Mouse (Mus musculus) adrenal gland, adult 18-20 months (tissue): ENCODE results near the gene Pkn3. TPM values are rescaled to one million over a fixed set of nuclear protein-coding genes. Genes with fewer than 3 reads are reported as not detected.
"Not testable (repeated sequence)": the region's sequence is repeated elsewhere in the genome, so short reads cannot be mapped to it uniquely, and the experiment has no call there.

Source experiments
- DNase-seq, 2 experiments: peaks; one replicate each; pipeline ENCODE4 v3.0.0; 2021 to 2022; ENCODE audit warnings: low spot score in 2 of 2
- total RNA-seq, 2 experiments: library from RNA; stranded (reverse); gene quantifications; 1 replicate in 1 of 2; 2 replicates in 1 of 2; pipeline ENCODE4 v1.2.3; 2021

Pkn3 gene
- total RNA-seq, 2 experiments from 2014 or later: 5.6 to 6.2 TPM

DNA sequence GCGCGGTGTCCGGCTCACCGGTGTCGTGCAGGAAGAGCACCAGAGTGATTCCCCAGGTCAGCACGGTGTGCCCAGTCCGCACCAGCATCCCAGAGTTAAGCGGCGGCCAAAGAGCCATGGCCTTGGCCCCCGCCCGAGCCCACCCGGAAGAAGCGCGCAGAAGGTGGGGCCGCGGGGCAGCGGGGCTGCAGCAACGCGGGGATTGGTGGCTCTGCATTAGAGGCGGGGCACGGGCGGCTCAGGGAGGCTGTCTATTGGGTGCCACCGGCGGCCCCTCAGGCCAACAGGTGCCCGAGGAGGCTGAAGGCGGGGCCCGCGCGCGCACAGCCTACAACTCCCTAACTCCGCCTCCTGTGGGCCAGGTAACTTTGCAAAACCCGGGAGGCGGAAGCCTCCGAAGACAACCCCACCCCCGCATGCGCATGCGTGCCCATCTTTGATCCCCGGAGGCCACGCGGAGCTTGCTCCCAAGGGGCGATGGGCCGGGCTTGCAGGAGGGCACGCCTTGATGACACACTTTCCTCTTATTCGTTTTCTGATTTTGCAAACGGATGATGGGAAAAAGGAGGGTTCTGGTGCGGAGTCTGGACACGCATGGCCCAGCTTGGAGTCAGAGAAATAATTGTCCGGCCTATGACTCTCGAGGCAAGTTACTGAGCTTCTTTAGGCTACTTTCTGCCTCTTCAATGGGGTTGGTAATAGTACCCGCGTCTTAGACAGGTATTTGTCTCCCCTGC is 16.2 kb downstream of the Pkn3 start, which contains the start of gene Zdhhc12:
Zdhhc12 (minus strand) TSS at position 178 of the 737 bp plus-strand sequence.
- peak; percentile 87 to 90 for DNase-seq

DNA sequence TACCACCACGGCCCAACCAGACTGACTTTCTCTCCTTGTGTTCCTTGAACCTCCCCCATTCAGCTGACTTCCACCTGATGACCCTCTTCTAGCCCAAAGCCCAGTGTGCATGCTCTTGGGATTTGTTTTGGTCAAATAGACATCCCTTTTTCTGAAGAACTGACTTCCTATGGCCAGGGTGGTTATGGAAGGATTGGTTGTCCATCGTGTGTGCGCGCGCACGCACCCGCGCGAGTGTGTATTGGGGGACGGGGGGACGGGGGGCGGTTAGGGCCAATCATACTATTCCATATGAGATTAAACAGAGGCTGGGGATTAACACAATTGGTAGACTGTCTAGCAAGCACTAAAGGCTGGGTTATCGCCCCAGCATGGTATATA is 16.7 kb downstream of the Pkn3 start:
- no peak for DNase-seq

DNA sequence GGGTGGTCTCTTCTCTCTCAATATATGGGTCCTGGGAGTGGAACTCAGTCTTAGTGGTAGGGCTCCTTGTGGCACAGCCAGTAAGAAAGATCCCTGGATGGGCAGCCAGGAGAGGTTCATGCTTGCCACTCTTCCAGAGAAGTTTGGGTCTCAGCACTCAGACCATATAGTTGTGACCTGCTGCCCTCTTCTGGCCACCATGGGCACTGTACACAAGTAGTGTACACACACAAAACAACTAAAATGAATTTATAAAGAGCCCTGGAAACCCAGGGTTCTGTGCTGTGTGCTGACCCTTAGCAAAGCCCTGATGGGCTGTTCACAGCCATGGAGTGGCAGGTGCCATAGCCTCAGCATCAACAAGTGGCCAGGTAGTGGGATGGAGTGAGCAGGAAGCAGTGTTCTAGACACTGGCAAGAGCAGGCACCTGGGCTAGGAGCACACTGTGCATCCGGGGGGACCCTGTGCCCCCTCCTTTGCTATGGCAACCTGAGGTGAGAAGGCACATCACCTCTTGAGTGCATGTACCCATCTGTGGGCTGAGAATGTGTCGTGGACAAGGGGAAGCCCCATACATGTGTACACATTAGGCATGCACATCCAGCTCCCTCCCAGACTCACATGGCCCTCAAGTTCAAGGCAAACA is 18.5 kb downstream of the Pkn3 start:
- DNase-seq: peak; percentile 52 to 63

DNA sequence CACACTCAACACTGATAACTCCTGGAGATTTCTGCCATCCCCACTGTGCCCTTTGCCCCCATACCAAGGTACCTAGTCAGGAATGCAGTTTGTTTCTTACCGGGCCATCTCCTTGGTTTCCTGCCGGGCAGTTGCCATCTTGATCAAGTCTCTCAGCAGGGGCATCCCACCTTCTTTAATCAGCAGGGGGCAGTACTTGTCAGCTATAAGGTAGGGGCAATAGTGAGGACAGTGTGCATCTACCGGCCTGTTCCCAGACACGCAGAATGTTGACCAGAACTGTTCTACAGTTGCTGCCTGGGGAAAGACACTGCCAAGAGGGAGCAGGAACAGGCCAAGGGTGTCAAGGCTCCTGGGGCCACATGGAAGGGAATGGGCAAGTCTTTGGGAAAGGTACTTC is 22.7 kb downstream of the Pkn3 start:
- no peak for DNase-seq

DNA sequence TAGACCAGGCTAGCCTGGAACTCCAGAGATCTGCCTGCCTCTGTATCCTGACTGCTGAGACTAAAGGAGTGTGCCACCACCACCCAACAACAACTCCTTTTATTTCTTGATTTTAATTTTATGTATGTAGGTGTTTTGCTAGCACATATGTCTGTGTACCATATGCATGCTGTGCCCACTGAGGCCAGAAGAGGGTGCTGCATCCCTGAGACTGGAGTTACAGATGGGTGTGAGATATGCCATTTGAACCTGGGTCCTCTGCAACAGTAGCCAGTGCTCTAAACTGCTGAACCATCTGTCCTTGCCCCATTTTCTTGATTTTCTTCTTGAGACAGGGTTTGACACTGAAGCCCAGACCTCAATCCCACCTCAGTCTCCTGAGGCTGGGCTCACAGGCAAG is 28.9 kb downstream of the Pkn3 start:
- peak; percentile 33 to 42 for DNase-seq

DNA sequence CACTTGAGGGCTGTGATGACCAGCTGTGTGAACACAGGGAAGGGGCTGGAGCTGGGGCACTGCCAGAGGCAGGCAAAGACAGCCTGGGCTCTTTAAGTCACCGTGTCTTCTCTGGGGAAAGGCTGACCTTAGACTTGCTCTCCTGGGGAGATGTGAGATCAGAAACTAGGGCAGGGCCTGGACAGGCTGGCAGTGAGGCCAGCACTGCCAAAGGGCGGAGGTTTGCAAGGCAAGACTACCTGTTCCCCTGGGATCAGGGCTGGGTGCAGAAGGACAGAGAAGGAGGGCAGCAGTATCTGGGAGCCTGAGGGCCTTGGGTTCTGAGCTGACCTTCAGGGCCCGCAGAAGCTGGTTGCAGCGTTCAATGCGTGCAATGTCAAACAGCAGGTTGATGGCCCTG is 30.2 kb downstream of the Pkn3 start:
- DNase-seq: no peak

DNA sequence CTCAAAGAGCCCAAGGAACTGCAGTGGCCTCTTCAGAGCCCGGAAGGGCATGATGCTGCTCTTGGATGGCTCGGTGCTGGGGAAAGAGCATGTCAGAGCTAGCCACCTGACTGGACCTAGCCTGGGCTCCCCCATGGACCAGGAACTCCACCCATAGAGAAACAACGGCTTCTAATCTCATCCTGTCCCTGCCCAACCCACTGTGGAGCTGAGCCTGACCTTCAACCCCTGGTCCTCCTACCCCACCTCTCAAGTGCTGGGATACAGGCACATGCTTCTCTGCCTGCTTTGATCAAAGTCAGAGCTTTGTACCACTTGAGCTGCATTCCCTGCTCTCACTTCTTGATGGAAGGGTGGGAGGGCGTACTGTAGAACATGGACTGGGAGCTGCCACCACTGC is 30.8 kb downstream of the Pkn3 start:
- DNase-seq: no peak

DNA sequence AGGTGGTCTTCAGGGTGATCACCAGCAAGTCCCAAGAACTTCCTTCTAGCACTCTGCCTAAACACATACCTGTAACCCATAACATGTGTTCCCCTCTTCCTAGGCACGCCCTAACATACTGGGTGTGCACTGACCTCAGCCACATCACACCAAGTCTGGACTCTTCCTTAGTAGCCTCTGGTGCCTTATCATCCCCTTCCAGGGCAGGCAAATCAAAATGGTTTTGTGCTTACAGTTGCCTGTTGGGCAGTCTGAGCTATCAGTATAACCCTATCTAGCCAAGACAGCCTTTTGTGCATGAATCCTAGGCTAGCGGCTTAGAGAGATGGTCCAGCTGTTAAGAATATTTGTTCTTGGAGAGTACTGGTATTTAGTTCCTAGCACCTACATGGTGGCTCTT is 34.0 kb downstream of the Pkn3 start:
- DNase-seq: no peak

DNA sequence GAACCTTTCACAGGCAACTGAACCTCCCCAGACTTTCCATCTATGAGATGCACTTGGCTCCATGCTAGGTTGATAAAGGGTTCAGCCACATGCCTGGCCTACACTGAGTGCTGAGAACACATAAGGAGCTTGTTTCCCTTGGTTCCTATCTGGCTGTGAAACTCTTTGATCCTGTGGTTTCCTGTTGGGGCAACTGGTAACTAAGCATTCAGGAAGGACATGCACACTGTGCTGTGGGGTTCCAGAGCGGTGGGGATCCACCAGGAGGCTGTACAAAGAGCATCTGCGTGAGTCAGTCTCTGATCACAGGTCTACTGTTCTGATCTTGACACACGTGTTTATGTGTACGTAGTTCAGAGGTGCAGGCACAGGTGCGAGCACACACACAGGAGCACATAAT is 35.1 kb downstream of the Pkn3 start:
- DNase-seq: no peak

DNA sequence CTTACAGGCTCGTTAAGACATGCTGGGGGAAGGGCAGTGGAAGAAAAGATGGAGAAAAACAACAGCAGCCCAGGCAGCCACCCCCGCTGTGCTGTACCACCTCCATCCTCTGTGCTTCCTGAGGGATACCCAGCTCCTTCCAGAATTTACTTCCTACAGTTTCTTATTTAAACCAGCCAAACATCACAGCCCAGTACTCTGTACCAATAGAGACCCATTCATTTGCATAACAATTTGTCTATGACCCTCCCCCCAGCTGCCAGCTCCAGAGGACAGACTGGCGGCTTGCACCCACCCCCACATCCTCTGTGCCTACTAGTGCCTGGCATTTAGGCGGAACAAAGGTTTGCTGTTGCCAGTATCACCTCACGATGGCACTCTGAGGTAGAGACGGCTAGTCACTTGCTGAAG is 42.2 kb downstream of the Pkn3 start:
- no peak for DNase-seq

DNA sequence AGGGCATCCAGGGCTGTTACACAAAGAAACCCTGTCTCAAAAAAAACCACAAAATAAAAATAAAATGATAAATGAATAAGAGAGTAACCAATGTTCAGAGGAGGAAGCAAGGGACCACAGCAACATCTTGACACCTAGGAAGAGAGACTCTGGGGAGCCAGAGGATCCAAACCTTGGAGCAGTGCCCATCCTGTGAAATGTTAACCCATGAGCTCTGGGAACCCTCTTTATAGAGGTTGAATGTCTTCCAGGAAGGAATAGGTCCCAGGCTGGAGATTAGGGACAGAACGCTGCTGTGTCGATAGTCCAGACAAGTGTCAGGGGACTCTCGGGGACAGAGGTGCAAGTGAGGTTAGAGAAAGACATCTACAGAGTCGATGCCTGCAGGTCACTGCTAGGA is 42.8 kb downstream of the Pkn3 start:
- no peak for DNase-seq

DNA sequence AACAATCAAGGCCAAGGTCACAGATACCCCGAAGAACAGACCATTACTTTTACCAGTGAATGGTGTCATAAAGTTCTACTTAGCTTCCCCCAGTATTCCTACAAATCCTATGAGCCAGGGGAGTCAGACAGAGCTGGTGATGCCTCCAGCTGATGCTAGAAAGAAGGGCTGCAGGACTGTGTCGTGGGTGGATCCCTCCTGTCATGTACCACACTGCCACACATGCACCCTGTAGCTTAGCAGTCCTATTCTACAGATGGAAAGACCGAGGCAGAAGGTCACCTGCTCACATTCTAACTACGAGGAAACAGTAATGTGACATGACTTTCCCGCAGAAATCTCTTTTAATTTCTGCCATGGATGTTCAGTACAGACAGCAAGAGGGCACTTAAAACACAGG is 45.3 kb downstream of the Pkn3 start:
- no peak for DNase-seq

DNA sequence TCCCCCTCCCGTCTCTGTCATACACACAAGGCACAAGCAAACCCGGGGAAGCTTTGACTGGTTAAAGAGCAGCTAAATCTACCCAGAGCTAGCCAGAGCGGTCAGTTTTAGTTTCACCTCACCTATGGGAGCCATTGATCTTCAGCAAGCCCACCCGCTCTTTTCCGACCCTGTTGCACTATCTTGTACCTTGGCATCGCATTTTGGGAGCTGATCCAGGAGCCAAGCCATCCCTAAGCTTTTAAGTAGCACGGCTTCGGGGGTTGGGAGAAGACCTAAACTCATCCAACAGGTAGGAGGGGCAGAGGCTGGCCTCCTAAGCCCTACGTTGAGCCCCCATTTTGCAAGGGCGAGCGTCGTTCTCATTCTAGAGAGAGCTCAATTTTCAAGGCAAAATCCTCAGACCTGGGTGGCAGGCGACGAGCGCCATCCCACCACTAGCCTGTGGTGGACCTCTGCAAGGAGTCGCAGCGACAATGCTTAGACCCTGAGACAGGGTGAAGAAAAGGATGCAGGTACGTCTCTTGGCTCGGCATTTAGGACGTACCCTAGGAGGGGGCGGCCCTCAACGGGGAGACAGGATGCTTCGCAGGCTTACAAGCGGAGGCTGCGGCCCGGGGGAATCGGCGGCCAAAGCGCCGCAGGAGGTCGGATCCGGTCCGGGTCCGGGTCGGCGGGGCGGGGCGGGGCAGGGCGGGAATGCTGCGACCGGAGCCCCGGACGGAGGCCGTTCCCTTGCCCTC is 46.4 kb downstream of the Pkn3 start:
- no peak for DNase-seq

DNA sequence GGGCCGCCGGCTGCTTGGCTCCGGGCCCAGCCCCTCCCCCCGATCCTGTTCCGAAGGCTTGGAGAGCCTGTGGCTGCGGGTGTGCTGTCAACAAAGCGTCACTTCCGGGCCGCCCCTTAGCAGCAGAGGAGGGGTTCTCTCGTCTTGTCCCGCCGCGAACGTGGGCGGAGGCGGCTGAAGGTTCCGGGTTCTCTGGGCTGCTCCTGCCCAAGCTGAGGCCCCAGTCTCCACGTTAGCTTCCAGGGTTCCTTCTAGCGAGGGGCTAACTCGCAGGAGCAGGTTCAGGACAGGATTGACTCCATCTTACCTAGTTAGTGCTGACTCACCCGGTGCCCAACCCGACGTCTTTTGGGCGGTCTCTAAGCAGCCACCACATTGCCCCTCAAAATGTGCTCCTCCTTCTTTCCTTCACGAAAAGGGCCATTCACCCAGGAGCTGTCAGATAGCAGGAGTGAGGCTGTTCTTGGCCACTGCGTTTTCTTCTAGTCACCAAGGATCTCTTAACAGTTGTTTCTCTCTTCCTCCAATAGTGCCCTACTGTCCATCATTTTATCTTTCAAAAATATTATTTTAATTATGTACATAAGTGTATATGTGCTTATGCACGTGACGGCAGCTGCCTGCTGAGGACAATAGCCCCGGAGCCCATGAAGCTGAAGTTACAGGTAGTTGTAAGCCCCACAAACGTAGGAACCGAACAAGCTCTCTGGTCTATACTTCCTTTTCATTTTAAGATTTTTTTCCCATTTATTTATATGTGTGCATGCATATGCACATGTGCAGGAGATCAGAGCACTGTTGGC is 47.2 kb downstream of the Pkn3 start, which contains the start of gene Zer1:
Zer1 (minus strand) TSS at position 114 of the 803 bp plus-strand sequence.
- DNase-seq: peak; percentile 94 to 97

DNA sequence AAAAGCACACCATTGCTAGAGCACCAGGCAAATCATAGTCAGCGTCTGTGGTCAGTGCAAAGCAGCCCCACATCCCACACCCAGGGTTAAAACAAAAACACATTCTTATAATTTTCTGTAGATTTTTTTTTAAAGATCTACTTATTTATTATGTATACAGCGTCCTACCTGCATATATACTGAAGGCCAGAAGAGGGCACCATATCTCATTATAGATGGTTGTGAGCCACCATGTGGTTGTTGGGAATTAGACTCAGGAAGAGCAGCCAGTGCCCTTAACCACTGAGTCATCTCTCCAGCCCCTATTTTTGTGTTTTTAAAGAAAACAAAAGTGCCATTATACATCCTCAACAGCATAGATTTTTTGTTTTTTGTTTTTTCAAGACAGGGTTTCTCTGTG is 51.3 kb downstream of the Pkn3 start:
- DNase-seq: no peak

DNA sequence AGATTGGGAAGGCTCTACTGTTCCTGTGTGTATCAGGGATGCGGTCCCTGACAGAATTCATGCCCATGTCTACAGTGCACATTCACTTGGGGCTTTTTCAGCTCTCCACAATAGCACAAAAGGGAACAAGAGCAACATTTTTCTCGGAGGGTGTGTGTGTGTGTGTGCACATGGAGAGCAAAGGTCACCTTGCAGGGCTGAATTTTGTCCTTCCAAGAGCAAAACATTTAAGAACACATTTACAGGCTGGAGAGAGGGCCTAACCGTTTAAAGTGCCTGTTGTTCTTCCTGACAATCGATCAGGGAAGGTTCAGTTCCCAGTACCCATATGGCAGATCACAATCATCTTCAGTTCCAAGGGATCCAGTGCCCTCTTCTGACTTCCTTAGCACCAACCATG is 52.7 kb downstream of the Pkn3 start:
- DNase-seq: no peak

DNA sequence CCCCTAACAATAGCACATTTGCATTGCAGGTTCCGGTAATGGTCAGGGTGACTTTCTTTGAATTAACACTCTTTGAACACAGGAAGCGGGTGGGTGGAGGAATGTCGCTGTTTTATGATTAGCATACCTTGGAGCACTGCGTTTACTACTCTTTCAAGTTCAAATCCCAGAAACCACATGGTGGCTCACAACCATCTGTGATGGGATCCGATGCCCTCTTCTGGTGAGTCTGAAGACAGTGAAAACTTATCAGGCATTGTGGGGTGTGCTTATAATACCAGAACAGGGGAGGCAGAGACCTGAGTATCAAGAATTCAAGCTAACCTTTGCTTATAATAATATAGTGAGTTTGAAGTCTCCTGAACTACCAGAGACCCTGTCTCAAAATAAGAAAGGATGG is 53.8 kb downstream of the Pkn3 start:
- DNase-seq: not testable (repeated sequence)

DNA sequence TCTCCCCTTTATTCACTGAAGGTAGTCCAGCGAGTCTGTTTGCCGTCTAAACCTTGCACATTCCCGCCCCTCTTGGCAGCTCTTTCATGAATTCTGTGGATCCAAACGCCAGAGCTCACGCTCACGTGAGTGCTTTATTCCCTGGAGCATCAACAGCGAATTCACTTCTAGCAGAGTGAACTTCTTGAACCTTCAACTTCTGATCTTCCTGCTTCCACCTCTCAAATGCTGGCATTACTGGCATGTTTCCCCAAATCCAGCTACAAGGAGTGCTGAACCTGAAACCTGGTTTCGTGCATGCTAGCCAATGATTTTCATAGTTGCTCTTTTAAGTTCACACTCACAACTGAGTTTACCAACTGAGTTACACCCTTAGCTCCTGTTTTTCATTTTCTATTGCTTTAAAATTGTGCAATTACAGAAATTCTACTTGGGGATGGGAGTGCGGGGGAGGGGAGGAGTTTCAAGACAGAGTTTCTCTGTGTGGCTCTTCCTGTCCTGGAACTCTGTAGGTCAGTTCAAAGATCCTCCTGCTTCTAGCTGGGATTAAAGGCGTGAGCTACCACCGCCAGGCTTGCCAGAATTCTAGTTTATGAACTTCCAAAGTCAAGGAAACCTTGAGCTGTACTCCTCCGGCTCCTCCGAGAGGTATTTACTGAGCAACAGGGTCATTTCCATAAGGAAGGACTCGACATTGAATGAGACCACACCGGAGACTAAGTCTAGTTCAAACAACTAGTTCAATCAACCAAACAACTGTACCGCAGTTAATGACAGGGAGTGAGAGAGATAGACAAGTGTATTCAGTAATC is 55.5 kb downstream of the Pkn3 start:
- DNase-seq: no peak

DNA sequence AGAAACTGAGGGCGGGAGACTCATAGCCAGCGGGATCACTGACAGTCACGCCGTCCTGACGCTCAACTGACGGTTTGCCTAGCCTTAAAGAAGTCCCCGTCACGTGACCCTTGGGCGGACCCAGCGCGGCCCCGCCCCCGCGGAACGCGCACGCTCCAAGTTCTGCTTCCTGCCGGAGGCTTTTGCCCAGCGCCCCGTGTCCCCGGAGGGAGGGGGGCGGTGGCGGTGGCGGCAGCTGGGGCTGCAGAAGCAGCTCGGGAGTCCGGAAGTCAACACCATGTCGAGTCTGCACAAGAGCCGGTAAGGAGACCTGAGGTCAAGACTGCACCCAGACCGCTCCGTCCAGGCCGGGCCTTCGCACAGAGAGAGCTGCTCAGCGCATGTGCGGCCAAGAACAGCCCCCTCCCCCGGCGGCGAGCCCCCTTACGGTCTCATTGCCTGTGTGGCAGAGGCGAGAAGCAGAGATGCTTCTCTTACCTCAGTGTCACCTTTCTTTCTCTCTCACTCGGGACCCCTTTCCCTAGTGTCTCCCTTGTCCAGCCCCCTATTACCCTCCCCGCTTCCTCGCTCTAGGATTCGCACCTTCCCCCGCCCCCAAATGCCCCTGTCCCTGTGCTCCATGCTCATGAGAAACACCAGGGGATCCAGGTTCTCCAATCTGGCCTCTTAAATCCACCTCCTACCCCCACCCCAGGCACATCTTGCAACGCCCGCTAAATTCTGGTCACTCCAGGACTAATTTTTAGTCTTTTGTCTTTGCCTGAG is 56.3 kb downstream of the Pkn3 start, which contains the start of gene Tbc1d13:
Tbc1d13 (plus strand) TSS at position 134 of the 765 bp plus-strand sequence.
- DNase-seq: peak; percentile 98 to 99

DNA sequence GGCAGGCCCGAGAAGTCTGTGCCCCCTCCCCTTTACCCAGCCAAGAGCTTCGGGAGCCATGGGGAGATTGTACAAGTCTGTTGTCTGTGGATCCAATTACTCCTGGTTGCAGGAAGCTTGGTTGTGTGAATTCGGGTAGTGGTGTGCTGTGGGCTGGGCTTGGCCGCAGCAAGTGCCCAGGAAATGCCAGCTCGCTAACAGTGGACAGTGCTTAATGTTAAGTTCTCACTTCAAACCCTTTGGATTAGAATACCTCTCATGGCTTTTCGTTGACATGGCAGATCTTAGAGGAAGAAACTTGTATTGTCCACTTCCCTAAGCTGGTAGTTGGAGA is 56.9 kb downstream of the Pkn3 start:
- peak in 1 of 2 experiments; percentile 13 for DNase-seq
